Mouse (Mus musculus) layer of hippocampus, adult 2 months (tissue): ENCODE results near the gene Mrps23. TPM values are rescaled to one million over a fixed set of nuclear protein-coding genes. Genes with fewer than 3 reads are reported as not detected.

ENCODE experiments used
- DNase-seq, 2 experiments: peaks; one replicate each; pipeline ENCODE4 v3.0.0; 2022; ENCODE audit warnings: low spot score in 2 of 2
- H3K27ac ChIP-seq: fragments of 200-600 bp; 2 replicates; pipeline ENCODE4 v1.8.1; 2022
- H3K4me3 ChIP-seq: fragments of 200-600 bp; 2 replicates; pipeline ENCODE4 v1.8.1; 2022; ENCODE audit warnings: mild to moderate bottlenecking
- CTCF ChIP-seq: fragments of 200-600 bp; conservative IDR thresholded peaks from 2 replicates; pipeline ENCODE4 v1.8.1; 2022; ENCODE audit warnings: antibody characterized with exemption, mild to moderate bottlenecking, moderate library complexity
- total RNA-seq, 2 experiments: library from RNA; stranded (reverse); gene quantifications; 2 replicates each; pipeline ENCODE4 v1.2.3; 2021

The Mrps23 gene
- total RNA-seq, 2 experiments from 2014 or later, result 64.9 to 65.6 TPM

- no peak overlapping the region for H3K4me3 ChIP-seq
- DNase-seq, result no peak
Observed at GRCm38 (mm10) chr11:88164801-88165377, 39.3 kb upstream of the Mrps23 start.

DNA sequence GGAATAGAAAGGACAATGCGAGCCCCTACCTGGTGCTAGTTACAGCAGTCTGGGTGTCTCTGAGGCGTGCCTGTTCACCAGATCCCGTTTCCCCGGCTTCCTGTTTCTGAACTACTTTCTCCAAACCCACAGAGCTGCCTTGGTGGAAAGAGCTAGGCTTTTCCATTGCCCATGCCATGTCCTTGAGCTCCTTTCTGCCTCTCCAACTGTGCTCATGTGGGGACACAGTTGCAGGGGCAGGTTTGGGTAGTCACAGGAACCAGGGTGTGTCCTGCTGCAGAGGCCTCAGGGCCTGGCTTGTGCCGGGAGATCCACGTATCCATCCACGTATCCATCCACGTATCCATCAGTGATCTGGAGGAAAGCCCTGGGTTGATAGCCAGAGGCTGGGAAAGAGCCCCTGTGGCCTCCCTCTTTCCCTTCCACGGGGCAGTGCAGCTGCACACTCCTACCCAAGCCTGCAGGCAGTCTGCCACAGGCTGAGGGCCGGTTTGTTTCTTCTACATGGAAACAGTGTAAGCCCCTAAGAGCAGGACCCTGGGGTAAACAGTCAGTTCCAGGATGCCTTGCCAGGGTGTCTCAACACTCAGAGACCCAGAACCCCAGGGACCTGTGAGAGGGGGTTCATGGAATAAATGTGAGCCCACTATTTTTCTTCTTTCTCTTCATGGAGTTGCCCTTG is 38.4 kb upstream of the Mrps23 start:
- no peak for TF ChIP-seq CTCF
- DNase-seq, result no peak
- peak overlapping the region; percentile 50; the same call in 1 of the 2 replicates for H3K27ac ChIP-seq
- H3K4me3 ChIP-seq, result no peak overlapping the region

More at GRCm38 (mm10) chr11:88164801-88165377, 39.3 kb upstream of the Mrps23 start:
- peak overlapping the region; percentile 64 for H3K27ac ChIP-seq
- no peak for TF ChIP-seq CTCF

- no peak for TF ChIP-seq CTCF
- H3K4me3 ChIP-seq, result no peak overlapping the region
- DNase-seq, result no peak
- H3K27ac ChIP-seq, result no peak overlapping the region; the same call in 1 of the 2 replicates
Observed at GRCm38 (mm10) chr11:88166471-88166870, 37.7 kb upstream of the Mrps23 start.

GRCm38 (mm10) chr11:88168611-88169010 is 35.6 kb upstream of the Mrps23 start:
- no peak for DNase-seq
- Histone ChIP-seq H3K4me3 (no peak overlapping the region), H3K27ac (no peak overlapping the region)
- no peak for TF ChIP-seq CTCF

- H3K27ac ChIP-seq, result no peak overlapping the region
- no peak for TF ChIP-seq CTCF
- no peak for DNase-seq
- no peak overlapping the region for H3K4me3 ChIP-seq
Observed at GRCm38 (mm10) chr11:88169531-88170040, 34.6 kb upstream of the Mrps23 start.

DNA sequence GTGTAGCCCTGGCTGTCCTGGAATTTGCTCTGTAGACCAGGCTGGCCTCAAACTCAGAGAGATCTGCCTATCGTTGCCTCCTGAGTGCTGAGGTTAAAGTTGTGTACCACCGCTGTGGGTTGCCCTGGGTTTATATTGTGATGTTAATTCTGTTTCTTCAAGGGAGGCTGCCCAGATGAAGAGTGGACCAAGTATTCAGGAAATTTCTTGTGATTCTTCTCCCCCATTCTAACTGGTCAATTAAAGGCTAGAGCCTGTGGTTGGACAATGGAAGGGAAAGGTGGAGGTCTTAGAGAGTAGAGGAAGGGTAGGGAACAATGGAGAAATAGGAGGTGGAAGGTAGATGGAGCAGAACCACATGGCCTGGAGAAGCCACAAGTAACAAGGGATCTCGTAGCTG is 33.6 kb upstream of the Mrps23 start:
- Histone ChIP-seq H3K4me3 (no peak overlapping the region), H3K27ac (no peak overlapping the region)
- no peak for TF ChIP-seq CTCF
- no peak for DNase-seq

GRCm38 (mm10) chr11:88171876-88172442 is 32.2 kb upstream of the Mrps23 start:
- no peak overlapping the region for H3K4me3 ChIP-seq
- TF ChIP-seq CTCF, result no peak
- H3K27ac ChIP-seq, result no peak overlapping the region
- DNase-seq, result no peak

- no peak for DNase-seq
- H3K27ac ChIP-seq, result peak overlapping the region; percentile 11
Observed at GRCm38 (mm10) chr11:88172601-88173325, 31.4 kb upstream of the Mrps23 start.

DNA sequence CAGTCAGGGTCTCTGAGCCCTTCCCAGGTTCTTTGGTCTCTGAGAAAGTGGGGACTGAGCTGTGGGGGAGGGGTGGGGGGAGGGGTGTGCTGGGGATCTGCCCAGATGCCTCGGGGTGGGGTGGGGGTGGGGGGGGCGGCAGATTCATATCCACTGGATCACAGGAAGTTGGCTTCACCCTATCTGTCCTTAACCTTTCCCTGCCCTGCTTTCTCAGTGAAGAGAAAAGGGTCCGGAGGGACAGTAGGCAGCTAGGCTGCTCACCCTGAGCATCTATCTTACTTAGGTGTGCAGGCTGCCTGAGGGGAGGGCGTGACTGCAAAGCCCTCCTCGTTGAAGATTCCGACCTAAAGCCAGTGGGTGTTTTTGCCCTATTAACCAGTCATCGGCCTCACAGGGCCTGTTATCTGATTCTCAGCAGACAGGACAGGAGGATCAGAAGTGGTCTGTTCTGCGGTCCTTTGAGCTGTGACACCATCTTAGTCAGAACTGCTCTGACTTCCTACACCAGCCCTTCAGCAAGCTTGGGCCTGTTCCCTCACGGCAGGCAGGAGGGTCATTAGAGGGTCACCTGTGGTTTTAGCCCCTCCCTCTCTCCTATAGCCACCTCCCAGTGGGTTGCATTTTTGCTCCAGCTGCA is 30.7 kb upstream of the Mrps23 start:
- Histone ChIP-seq H3K27ac (no peak overlapping the region), H3K4me3 (no peak overlapping the region)
- DNase-seq, result no peak
- TF ChIP-seq CTCF, result no peak

More at GRCm38 (mm10) chr11:88172601-88173325, 31.4 kb upstream of the Mrps23 start:
- no peak for TF ChIP-seq CTCF
- H3K4me3 ChIP-seq, result no peak overlapping the region

GRCm38 (mm10) chr11:88180467-88180958 is 23.7 kb upstream of the Mrps23 start:
- H3K27ac ChIP-seq, result peak overlapping the region; percentile 28; the same call in 1 of the 2 replicates
- DNase-seq, result no peak
- peak; percentile 14; the same call in 1 of the 2 replicates for TF ChIP-seq CTCF
- no peak overlapping the region for H3K4me3 ChIP-seq

DNA sequence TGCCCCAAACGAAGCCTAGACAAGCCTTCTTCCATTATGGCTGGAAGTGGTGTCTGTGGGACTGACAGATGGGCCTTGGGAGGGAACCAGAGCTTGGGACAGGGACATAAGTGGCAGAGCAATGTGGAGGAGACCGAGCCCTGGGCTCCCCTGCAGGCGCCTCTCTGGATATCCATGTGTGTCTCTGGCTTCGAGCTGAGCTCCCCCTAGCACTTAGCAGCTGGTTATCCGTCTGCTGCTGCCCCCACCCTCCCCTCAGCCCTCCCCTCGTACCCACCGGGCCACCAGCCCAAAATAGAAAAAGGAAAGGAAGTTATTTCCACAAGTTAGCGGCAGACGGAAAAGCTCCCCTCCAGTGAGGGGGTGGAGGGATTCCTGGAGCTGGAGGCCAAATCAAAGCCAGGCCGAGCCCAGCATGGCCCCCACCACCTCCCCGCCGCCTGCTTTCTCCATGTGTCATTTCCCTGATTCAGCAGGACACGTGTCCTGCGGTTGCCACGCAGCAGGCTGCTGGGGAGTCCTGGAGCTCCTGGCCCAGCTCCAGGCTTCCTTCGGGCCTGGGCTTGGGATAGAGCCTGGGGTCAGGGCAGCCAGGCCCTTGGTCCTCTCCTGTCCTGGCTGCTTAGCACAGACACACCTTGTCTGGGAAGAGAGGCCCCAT is 23.1 kb upstream of the Mrps23 start:
- TF ChIP-seq CTCF, result peak; percentile 27
- H3K4me3 ChIP-seq, result no peak overlapping the region
- H3K27ac ChIP-seq, result peak overlapping the region; percentile 28; the same call in 1 of the 2 replicates
- peak; percentile 48 to 55 for DNase-seq
